Mouse (Mus musculus) forelimb bud, embryonic 11.5 days (tissue): ENCODE data around the gene Ecm1.

Source experiments
- DNase-seq: peaks from one replicate; pipeline ENCODE4 v3.0.0-alpha.2; 2012; ENCODE audit warnings: low read depth, low spot score

Ecm1 gene

DNA sequence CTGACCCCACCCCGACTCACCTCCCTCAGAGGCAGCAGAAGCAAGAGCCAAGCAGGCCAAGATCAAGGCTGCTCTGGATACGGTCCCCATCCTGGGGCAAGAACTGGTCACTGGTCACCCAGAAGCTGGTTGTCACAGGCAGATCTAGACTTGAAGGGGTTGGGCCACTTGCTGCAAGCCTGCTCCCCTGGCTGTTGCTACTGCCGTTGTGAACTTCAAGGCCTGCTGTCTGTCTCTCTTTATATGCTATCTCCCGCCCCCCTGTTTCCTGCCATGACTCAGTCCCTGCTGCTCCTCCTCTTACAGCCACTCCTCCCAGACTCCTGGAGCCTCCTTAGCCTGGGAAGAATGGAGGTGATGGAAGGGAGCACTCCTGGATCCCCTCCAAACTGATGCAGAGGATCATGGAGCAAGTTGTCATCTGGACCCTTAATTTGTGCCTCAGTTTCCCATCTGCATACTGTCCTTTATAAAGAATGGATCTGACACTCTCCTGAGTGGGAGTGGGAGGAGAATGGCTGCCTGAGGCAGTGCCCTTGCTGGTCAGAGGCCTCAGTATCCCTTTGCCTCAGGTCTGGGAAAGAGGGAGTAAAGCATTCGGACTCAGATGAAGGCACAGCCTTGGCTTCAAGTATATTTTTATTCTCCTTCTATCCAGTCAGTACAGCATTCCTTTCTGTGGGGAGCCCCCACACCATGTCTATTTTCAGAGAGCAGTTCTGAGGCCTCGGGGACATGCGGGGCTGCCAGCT is at the start of gene Ecm1:
Ecm1 (minus strand) TSS at position 217 of the 752 bp plus-strand sequence.
- DNase-seq: no peak

DNA sequence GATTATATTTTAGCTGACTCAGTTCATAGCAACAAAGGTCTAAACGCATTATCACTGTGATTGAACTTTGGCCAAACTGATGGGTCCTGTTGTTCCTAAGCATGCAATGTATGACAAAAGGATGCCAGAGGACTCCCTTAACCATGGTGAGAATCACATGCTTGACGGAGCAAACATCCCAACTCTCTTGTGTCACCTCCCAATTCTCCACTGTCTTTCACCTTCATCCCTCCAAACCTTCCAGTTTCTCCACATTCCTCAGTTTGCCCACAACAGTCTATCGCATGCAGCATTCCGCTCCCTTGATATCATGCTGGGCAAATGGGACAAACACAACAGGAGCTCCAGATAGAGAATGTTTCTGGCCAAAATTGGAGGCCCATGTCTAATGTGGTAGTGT is 46.1 kb upstream of the Ecm1 start:
- DNase-seq: no peak

DNA sequence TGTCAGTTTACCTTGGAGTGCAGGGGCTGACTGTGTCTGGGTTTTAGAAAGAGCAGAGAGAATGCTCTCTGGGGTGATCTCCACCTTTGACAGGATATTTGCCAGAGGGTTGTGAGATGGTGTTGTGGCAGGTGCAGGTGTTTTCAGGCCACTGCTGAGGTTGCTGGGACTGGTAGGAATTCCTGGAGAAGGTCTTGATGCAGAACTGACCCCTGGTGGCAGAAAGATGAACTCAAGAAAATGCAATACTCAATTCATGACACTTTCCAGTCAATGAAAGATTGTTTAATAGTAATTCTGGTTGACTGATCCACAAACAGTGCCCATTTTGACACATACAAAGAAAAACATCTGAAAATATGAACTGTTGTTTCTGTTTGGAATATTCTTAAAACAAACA is 32.6 kb upstream of the Ecm1 start:
- DNase-seq: peak; percentile 26

DNA sequence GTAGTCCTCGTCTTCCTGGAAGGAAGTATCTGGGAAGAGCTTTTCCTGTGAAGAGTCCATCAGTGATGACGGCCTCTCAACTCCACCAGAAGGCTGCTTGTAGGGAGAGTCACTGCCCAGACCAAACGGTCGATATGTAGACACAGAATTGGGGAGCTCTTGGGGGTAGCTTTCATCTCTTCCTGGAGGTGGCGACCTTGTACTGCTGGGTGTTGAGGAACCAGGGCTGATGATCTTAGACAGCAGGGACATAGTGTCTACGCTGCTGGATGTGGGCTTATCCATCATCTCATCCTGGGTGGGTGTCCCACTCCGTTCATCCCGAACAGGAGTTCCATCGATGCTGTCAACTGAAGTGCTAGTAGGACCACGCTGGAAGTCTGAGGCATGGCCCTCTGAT is 26.2 kb upstream of the Ecm1 start:
- DNase-seq: no peak

DNA sequence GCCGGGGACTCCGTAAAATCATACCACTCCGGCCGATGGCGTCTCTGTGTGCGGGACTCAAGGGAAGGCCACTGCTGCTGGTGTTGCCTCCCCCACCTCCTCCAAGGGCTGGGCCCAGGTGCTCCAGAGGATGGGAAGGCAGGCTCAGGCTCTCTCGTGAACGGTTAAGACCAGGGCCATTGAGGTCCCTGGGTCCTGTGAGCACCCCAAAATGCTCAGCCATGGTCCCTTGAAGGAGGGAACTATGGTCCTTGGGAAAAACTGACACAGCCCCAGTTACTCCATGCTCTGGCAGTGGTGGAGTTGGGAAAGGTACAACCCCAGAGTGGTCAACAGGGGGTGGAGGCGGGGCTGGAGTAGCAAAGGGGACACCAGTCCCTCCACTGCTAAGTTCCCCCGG is 24.4 kb upstream of the Ecm1 start:
- no peak for DNase-seq

DNA sequence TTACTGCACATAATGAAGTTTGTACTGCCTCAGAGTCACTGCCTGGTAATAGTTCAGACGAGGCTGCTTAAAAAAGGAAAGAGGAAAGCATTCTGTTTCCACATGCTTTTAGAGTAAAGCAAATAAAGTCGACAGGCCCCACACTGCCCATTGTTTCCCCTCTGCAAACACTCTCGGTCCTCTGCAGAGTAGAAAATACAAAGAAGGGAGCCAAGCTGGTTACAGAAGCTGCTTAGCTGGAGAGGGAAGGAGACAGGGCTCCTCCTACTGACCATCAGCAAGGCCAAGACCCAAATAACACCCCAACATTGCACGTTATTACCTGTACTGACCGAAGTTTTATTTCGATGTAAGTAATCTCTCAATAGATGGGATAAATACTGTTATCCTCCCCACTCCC is 23.6 kb upstream of the Ecm1 start:
- no peak for DNase-seq

DNA sequence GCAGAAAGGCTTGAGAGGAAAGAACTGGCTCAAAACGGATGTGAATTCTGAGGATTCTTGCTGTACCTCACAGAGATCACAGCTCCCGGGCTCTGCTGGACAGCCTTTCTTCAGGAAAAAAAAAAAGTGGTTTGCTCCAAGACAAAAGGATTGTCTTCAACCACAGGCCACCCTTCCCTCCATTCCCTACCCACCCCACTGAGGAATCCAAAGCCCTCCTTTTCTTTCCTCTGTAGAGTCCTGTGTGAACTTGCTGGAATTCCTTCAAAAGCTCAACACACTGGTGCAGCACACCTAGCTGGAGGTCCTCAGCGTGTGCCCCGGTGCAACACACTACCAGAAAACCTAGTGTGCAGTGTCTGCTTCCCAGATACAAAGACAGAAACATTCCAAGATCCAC is 22.4 kb upstream of the Ecm1 start:
- DNase-seq: no peak

DNA sequence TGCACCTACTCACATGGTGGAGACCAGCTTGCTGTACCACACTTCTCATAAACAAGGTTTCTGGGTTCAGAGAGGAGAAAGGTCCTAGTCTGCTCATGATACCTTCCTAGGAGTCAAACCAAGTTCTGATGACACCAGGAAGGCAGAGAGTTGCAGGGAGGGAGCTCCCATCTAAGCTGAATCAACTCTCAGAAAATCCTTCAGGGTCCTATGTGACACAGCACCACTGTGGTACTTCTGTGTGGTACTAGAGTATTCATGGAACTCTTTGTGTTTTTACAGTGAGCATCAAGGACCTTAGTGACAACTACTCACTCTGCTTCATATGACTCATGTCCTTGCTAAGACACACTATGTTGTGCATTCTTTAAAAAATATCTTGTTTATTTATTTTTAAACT is 21.3 kb upstream of the Ecm1 start:
- DNase-seq: no peak

DNA sequence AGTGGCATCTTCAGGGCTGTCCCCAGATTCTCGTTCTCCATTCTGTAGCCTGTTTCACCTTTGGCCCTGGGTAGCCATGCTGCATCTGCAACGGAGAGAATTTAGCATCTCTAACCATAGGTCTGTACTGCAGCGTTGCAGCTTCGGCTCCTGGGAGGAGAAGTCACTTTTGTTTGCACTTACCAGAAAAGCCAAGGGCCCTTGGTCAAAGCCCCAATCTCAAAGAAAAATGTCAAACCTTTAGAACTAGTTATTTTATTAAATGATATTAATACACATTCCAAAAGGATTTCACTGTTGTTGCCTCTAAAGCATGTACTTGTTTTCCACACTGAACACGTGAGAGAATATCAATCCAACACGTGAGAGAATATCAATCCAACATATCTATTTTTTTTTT is 20.7 kb upstream of the Ecm1 start, which contains the start of gene Tars2:
Tars2 (minus strand) TSS at position 101 of the 400 bp plus-strand sequence.
- DNase-seq: no peak

DNA sequence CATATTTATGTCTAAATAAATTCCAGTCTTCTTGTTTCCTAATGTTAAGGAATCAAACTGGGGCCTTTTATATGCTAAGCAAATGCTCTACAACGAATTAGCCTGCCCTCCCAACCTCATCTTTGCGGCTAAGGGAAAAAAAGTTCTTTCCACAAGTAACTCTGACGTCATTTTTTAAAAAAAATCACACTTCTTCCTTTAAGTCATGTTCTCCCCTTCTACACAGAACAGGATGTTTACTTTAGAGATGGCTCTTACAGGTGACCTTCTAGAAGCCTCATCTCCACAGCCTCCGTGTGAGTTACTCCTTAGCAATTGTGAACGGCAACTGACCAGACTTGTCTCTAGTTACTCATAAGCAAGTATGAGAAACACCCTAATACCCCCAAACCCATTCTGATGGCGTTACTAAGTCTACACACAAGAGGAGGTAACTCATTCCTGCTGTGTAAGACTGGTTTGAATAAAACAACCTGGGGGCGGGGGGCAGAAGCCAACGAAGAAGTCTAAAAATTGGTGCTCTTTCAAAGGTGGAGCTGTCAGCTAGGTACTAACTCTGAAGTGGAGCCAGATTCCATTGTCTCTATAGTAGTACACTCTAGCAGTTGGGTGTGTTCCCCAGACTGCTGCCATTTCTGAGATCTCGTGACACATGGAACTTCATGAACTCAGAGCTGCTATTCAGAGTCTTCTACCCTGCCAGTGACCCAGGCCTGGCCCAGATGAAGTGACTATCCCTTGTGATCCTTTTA is 19.3 kb upstream of the Ecm1 start:
- DNase-seq: no peak

DNA sequence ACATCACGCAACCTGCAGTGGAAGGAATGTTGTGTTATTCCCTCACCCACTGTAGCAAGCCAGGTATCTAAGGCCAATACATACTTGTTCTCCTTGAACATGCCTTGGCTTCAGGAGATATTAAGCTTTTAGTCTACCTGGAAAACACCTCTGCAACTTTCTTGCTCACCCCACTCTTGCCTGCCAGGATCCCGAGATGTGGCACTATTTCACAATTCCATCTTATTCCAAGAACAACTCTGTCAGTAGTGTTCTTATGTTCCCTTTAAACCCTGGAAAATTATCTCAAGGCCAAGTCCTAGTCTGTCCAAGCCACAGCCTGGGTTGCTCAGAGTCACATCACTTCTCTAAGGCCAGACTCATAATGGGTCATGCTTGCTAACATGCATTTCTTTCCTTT is 17.4 kb upstream of the Ecm1 start:
- DNase-seq: no peak

DNA sequence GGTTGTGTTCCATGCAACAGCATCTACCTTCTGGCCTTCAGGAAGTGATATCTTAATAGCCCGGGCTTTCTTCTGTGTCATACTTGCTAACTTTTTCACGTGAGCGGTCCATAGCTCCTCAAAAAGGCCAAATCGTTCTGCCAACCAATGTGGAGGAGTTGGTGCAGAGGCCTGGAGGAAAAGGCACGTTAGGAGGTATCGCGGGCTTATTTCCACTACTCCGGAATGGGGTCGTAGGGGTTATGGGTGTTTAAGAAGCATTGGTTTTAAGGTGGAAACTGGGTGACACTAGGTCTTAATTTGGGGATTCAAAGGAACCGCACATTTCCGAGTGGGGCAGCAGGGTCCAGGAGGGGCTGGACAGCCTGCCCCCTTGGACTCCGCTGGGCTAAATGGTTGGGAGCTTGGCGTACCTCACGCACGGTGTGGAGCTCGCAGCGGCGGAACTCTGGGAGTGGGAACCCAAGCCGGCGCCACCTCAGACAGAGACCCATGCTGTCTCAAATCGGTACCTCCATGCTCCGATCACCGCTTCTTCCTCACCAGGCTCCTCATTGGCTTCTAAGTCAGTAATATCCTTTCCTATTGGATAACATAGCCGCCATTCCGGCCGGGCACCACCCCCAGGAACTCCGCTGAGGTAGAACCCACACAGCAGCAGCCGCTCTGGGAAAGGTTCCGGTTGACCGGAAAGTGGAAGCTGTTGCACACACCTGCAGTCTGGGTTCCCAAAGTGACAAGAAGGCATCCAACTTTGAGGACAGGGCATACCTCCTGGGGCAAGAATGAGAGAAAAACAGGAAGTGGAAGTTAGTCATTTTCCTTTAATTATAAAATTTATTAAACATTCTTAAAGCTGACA is 15.2 kb upstream of the Ecm1 start:
- peak; percentile 92 for DNase-seq

DNA sequence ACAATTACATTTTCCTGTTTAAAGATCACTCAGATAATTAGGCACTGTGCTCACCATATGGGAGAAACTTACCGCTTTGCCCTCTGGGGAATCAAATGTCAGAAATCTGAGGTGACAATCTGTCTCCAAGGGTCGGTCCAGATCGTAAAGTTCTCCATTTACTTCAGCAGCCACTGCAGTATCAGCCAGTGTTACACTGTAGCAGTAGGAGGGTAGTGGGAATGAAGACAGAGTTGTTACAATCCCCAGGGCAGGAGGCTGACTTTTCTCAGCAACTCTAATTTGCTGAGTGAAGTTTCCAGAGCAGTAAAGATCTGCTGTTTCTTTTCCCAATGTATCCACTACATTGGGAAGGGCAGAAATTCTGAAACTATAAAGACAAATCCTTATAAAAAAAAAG is 13.6 kb upstream of the Ecm1 start:
- no peak for DNase-seq

DNA sequence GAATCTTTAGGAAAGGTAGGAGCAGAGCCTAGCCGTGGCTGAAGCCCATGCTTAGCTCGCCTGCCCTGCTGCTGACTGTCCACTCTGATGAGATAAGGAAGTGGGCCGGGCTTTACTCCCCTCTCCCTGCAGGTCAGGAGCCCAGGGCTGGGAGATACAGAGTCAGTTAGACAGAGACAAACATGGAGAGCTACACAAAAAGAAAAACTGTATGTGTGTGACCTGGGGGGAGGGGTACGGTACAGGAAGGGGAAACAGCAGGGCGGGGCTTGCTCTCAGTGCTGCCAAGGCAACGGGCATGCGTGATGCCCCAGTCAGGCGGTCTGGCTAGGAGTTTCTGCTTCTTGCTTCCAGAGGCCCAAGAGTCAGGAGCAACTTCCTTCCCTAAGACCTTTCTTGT is 1.0 kb upstream of the Ecm1 start:
- DNase-seq: no peak

DNA sequence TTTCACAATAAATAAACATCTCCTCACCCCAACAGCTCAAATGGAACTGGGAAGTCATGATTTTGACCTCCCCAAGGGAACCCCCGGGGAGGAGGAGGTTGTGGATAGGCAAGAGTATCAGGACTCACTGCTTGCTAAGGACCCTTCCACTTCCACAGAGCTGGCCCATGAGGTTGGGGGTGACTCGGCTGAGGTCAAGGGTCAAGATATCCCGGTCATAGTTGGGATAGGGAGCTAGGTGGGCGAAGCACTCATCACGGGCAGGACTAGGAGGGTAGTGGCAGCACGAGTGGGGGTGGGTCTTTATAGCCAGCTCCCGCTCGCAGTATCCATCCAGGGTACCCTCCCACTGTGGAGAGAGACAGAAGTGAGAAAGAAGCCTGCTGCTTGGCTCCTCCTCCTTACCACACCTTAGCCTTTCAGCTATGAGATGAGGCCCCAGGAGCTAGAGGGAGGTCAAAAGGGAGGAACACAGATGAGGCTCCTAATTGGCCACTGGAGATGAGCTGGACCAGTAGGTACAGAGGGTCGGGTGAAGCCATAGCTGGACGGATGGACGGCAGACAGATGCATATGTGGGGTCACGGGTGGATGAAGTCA is 4.2 kb downstream of the Ecm1 start:
- no peak for DNase-seq

DNA sequence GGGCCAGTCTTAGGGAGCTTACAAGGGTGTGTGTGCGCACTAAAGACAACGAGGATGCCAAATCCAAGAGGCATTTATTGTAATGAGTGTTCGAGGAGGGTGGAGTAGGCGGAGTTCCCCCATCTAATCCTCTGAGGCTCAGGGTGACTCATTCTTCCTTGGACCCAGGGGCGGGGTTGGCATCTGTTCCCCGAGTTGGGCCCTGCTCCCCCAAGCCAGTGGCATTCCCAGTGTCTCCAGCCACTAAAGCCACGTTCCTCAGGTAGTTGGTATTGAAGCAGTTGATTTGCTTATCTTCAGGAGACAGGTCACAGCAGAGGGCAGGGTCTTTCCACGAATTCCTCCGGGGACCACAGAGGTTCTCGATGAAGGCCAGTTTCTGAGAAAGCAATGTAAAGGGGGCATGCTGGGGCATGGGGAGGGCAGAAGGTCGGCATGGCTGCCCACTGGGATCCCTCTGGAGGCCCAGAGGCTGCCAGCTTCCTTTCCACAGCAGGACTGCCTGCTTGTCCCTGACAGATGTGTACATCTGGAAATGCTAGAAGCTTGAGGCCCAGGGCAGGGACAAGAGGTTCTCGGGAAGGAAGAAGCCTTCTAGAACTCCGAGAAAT is 5.2 kb downstream of the Ecm1 start:
- no peak for DNase-seq

DNA sequence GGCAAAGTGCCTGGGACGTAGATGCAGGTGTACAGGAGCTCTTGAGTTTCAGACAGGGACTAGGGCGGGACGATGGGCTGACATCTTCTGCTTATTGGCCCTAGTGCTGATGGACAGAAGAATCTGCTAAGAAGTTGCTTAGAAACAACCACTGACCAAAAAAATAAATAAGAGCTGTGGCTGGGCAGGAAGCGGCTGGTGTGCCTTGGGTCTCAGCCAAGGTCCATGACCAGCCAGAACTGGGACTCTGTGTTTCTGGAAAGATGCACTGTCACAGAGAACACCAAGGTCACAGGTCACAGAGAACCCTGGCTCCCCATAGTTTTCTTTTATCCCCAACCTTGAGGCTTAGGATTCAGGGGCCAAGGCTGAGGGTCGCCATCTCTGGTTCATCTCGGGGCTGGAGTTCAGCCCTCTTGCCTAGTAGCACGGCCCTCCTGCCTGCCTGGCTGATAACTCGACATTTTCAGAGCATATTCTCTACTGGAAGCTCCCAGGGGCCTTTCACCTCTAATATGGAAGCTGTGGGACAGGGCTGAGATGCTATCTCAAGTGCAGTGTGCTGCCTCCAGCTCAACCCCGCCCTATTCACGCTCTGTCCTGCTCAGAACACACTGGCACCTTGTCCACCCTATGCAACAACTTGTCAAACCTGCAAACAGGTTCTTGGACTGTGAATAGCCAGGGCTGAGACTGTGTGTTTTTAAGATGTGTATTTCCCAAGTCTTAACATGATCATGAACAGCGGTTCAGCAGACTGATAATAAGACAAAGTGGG is 6.4 kb downstream of the Ecm1 start:
- DNase-seq: no peak

DNA sequence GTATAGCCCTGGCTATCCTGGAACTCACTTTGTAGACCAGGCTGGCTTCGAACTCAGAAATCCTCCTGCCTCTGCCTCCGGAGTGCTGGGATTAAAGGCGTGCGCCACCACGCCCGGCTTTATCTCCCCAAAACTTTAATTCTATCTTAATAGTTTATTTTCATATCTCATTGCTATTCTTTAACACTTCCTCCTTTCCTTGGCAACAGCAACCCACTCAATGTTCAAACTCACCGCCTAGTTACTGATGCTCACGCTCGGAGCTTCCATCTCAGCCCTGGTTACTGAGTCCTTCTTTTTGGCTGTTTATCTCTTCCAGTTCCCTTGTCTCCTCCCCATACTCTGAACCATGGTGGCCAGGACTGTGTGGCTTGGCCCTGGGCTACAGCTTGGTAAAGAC is 7.1 kb downstream of the Ecm1 start:
- no peak for DNase-seq

DNA sequence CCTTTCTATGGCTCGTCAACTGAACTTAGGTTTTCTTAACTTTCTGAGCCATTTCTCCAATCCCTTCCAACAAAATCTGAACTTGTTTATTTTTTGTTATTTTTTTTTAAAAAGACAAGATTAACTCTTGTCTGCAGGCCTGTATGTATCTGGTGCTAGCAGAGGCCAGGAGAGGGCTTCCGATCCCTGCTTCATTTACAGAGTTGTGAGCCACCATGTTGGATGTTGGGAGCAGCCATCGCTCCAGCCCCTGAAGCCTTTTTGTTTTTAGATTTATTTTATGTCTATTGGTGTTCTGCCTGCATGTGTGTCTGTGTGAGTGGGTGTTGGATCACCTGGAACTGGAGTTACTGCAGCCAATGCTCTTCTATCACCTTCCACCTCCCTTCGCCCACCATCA is 7.6 kb downstream of the Ecm1 start:
- no peak for DNase-seq

DNA sequence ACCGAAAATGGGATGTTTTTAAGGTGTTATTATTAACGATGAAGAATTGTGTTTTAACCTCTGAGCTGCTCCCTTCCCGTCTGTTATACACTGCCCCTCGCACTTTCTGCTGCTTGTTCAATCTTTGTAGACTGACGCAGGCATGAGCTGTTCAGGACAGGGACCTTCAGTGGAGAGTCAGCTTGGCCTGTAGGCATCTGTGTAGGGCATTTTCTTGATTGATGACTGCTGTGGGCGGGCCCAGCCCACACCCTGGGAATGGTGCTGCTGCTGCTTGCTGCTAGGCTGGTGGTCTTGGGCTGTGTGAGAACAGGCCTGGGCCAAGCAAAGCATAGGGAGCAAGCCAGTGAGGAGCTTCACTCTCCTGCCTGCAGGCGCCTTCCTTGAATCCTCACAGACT is 8.9 kb downstream of the Ecm1 start:
- no peak for DNase-seq

DNA sequence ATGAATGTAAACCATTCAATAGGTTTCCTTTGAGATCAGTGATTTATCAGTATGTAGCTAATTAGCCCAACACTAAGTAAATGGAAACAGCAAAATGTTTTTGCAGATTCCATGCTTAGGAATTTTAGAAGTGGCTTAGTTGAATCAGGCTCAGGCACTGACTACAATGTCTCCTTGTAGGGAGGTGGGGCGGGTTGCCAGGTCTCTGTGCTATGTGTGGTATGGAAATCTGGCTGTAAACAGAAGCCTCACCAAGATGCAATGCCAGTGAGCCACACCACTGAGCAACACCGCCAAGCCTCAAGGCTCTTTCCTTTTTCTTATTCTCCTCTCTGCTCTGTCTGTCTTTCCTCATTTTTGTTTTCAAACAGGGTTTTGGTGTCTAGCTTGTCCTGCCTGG is 10.5 kb downstream of the Ecm1 start:
- DNase-seq: no peak
